Mouse (Mus musculus) limb, embryonic 15.5 days (tissue): Measurements from ENCODE around the gene Zfp106. TPM values are rescaled to one million over a fixed set of nuclear protein-coding genes. Genes with fewer than 3 reads are reported as not detected.

Source experiments
- ATAC-seq: fragments of 200-750 bp; cut with Nextera tagmentation; 2 replicates; pipeline ENCODE4 v1.8.0; 2017; ENCODE audit warnings: low read depth, moderate TSS enrichment; ENCODE audit not compliant: insufficient number of reproducible peaks, low FRiP score, low TSS enrichment
- H3K27ac ChIP-seq: fragments of 300-500 bp; sonication (generic); 2 replicates; pipeline ENCODE4 v1.5.1; 2015; ENCODE audit warnings: moderate library complexity, mild to moderate bottlenecking, inconsistent platforms
- H3K27me3 ChIP-seq: fragments of 300-500 bp; sonication (generic); 2 replicates; pipeline ENCODE4 v1.6.1; 2015; ENCODE audit warnings: inconsistent platforms
- H3K36me3 ChIP-seq: fragments of 300-500 bp; sonication (generic); 2 replicates; pipeline ENCODE4 v1.6.1; 2015; ENCODE audit warnings: inconsistent platforms
- H3K4me1 ChIP-seq: fragments of 300-500 bp; sonication (generic); 2 replicates; pipeline ENCODE4 v1.6.1; 2015; ENCODE audit warnings: inconsistent platforms
- H3K4me2 ChIP-seq: fragments of 300-500 bp; sonication (generic); 2 replicates; pipeline ENCODE4 v1.6.1; 2015; ENCODE audit warnings: mild to moderate bottlenecking, inconsistent platforms
- H3K4me3 ChIP-seq: fragments of 300-500 bp; sonication (generic); 2 replicates; pipeline ENCODE4 v1.5.1; 2015; ENCODE audit warnings: mild to moderate bottlenecking, inconsistent platforms
- H3K9ac ChIP-seq: fragments of 300-500 bp; sonication (generic); 2 replicates; pipeline ENCODE4 v1.6.1; 2015; ENCODE audit warnings: inconsistent platforms
- H3K9me3 ChIP-seq: fragments of 300-500 bp; sonication (generic); 2 replicates; pipeline ENCODE4 v1.6.1; 2016; ENCODE audit warnings: inconsistent platforms
- WGBS: fragments of 180-500 bp; shearing (Covaris S2); methylation state at CpG from one replicate; pipeline ENCODE4 v1.1.7; 2015; 5-methylcytosine and 5-hydroxymethylcytosine counted together
- polyA plus RNA-seq: library from polyadenylated mRNA; unstranded; fragments of >200 nt; fragmentation: Nextera tagmentation; extraction: Ambion mirVana; gene quantifications from 2 replicates; pipeline ENCODE4 v1.2.1, GENCODE M21; 2015

Gene Zfp106
- polyA plus RNA-seq, 1 experiment from 2014 or later = 47.7 TPM

GRCm38 (mm10) chr2:120539333-120539732 is 24.3 kb downstream of the Zfp106 start:
- H3K36me3 ChIP-seq = peaks cover 15% of the 10 kb centered on the region
- H3K27ac ChIP-seq = peak overlapping the region; percentile 51; the same call in 1 of the 2 replicates
- 86% methylated on average over 3 of the region's 3 CpGs for WGBS
- H3K9ac ChIP-seq = no peak overlapping the region
- H3K4me1 ChIP-seq = no peaks in the 10 kb centered on the region
- H3K4me2 ChIP-seq = no peak overlapping the region
- no peaks in the 10 kb centered on the region for H3K27me3 ChIP-seq
- no peak for ATAC-seq
- peak overlapping the region; percentile 11 for H3K4me3 ChIP-seq
- H3K9me3 ChIP-seq = no peaks in the 10 kb centered on the region

GRCm38 (mm10) chr2:120531223-120531622 is 32.4 kb downstream of the Zfp106 start:
- no peak overlapping the region for H3K27ac ChIP-seq
- H3K27me3 ChIP-seq = no peaks in the 10 kb centered on the region
- H3K4me1 ChIP-seq = no peaks in the 10 kb centered on the region
- peaks cover 88% of the 10 kb centered on the region for H3K36me3 ChIP-seq
- H3K9ac ChIP-seq = no peak overlapping the region
- no peak overlapping the region for H3K4me3 ChIP-seq
- H3K4me2 ChIP-seq = no peak overlapping the region
- 84% methylated on average over 4 of the region's 4 CpGs for WGBS
- no peak for ATAC-seq
- no peaks in the 10 kb centered on the region for H3K9me3 ChIP-seq

GRCm38 (mm10) chr2:120529531-120529930 is 34.1 kb downstream of the Zfp106 start:
- Histone ChIP-seq H3K27me3 (no peaks in the 10 kb centered on the region), H3K27ac (no peak overlapping the region), H3K36me3 (peaks cover 90% of the 10 kb centered on the region), H3K9me3 (no peaks in the 10 kb centered on the region), H3K4me1 (no peaks in the 10 kb centered on the region), H3K9ac (no peak overlapping the region), H3K4me3 (no peak overlapping the region), H3K4me2 (no peak overlapping the region)
- ATAC-seq = no peak

- H3K27me3 ChIP-seq = no peaks in the 10 kb centered on the region
- no peak for ATAC-seq
- H3K27ac ChIP-seq = no peak overlapping the region
- H3K9me3 ChIP-seq = no peaks in the 10 kb centered on the region
- no peak overlapping the region for H3K9ac ChIP-seq
- H3K4me2 ChIP-seq = no peak overlapping the region
- WGBS = 89% methylated on average over 5 of the region's 5 CpGs
- no peak overlapping the region for H3K4me3 ChIP-seq
- peaks cover 92% of the 10 kb centered on the region for H3K36me3 ChIP-seq
- no peaks in the 10 kb centered on the region for H3K4me1 ChIP-seq
Observed at GRCm38 (mm10) chr2:120526771-120527170, 36.9 kb downstream of the Zfp106 start.

- Histone ChIP-seq H3K9me3 (no peaks in the 10 kb centered on the region), H3K9ac (no peak overlapping the region), H3K36me3 (peaks cover 95% of the 10 kb centered on the region), H3K27ac (no peak overlapping the region), H3K4me1 (no peaks in the 10 kb centered on the region), H3K4me3 (no peak overlapping the region), H3K27me3 (no peaks in the 10 kb centered on the region), H3K4me2 (no peak overlapping the region)
- 86% methylated on average over 5 of the region's 5 CpGs for WGBS
- ATAC-seq = no peak
Observed at GRCm38 (mm10) chr2:120518547-120519210, 45.0 kb downstream of the Zfp106 start.

- Histone ChIP-seq H3K9me3 (no peaks in the 10 kb centered on the region), H3K9ac (no peak overlapping the region), H3K4me1 (no peaks in the 10 kb centered on the region), H3K36me3 (peaks cover 83% of the 10 kb centered on the region), H3K4me3 (no peak overlapping the region), H3K27ac (no peak overlapping the region), H3K27me3 (no peaks in the 10 kb centered on the region), H3K4me2 (no peak overlapping the region)
- no peak for ATAC-seq
- WGBS = 90% methylated on average over 4 of the region's 4 CpGs
Observed at GRCm38 (mm10) chr2:120514181-120514580, 49.5 kb downstream of the Zfp106 start.

GRCm38 (mm10) chr2:120503992-120504391 is 59.7 kb downstream of the Zfp106 start:
- Histone ChIP-seq H3K9me3 (no peaks in the 10 kb centered on the region), H3K4me3 (no peak overlapping the region), H3K27me3 (no peaks in the 10 kb centered on the region), H3K4me2 (no peak overlapping the region), H3K27ac (no peak overlapping the region), H3K36me3 (peaks cover 38% of the 10 kb centered on the region), H3K9ac (no peak overlapping the region), H3K4me1 (peaks cover 10% of the 10 kb centered on the region; the same call in 1 of the 2 replicates)
- 76% methylated on average over 5 of the region's 5 CpGs for WGBS
- no peak for ATAC-seq

GRCm38 (mm10) chr2:120503094-120503493 is 60.5 kb downstream of the Zfp106 start:
- H3K9ac ChIP-seq = no peak overlapping the region
- no peak overlapping the region for H3K27ac ChIP-seq
- H3K27me3 ChIP-seq = no peaks in the 10 kb centered on the region
- H3K4me1 ChIP-seq = peaks cover 10% of the 10 kb centered on the region; the same call in 1 of the 2 replicates
- ATAC-seq = no peak
- 85% methylated on average over 6 of the region's 6 CpGs for WGBS
- no peak overlapping the region for H3K4me2 ChIP-seq
- no peak overlapping the region for H3K4me3 ChIP-seq
- peaks cover 29% of the 10 kb centered on the region for H3K36me3 ChIP-seq
- H3K9me3 ChIP-seq = no peaks in the 10 kb centered on the region

GRCm38 (mm10) chr2:120502605-120502990 is 61.0 kb downstream of the Zfp106 start:
- Histone ChIP-seq H3K9ac (no peak overlapping the region), H3K36me3 (peaks cover 26% of the 10 kb centered on the region), H3K4me1 (peaks cover 10% of the 10 kb centered on the region; the same call in 1 of the 2 replicates), H3K9me3 (no peaks in the 10 kb centered on the region), H3K4me2 (no peak overlapping the region), H3K27me3 (no peaks in the 10 kb centered on the region), H3K4me3 (no peak overlapping the region), H3K27ac (no peak overlapping the region)
- ATAC-seq = no peak
- 52% methylated on average over 3 of the region's 3 CpGs for WGBS

GRCm38 (mm10) chr2:120501931-120502604 is 61.6 kb downstream of the Zfp106 start:
- no peak for ATAC-seq
- Histone ChIP-seq H3K4me2 (no peak overlapping the region), H3K27ac (no peak overlapping the region), H3K36me3 (peaks cover 26% of the 10 kb centered on the region), H3K9ac (no peak overlapping the region), H3K4me3 (no peak overlapping the region), H3K9me3 (no peaks in the 10 kb centered on the region), H3K27me3 (no peaks in the 10 kb centered on the region), H3K4me1 (peaks cover 10% of the 10 kb centered on the region; the same call in 1 of the 2 replicates)
- WGBS = 56% methylated on average over 13 of the region's 13 CpGs

- no peak overlapping the region for H3K4me2 ChIP-seq
- H3K27ac ChIP-seq = no peak overlapping the region
- no peaks in the 10 kb centered on the region for H3K27me3 ChIP-seq
- 43% methylated on average over 17 of the region's 17 CpGs for WGBS
- H3K4me1 ChIP-seq = peaks cover 10% of the 10 kb centered on the region; the same call in 1 of the 2 replicates
- peaks cover 23% of the 10 kb centered on the region for H3K36me3 ChIP-seq
- H3K9me3 ChIP-seq = no peaks in the 10 kb centered on the region
- no peak overlapping the region for H3K4me3 ChIP-seq
- no peak for ATAC-seq
- no peak overlapping the region for H3K9ac ChIP-seq
Observed at GRCm38 (mm10) chr2:120501136-120501918, 62.3 kb downstream of the Zfp106 start.

GRCm38 (mm10) chr2:120499971-120500471 is 63.6 kb downstream of the Zfp106 start:
- Histone ChIP-seq H3K4me3 (no peak overlapping the region), H3K27ac (peak overlapping the region; percentile 38; the same call in 1 of the 2 replicates), H3K4me1 (peaks cover 10% of the 10 kb centered on the region; the same call in 1 of the 2 replicates), H3K9ac (no peak overlapping the region), H3K9me3 (no peaks in the 10 kb centered on the region), H3K36me3 (peaks cover 11% of the 10 kb centered on the region), H3K27me3 (no peaks in the 10 kb centered on the region), H3K4me2 (no peak overlapping the region)
- no peak for ATAC-seq
- WGBS = 45% methylated on average over 6 of the region's 6 CpGs
